18 mouse cellular contexts compared by ENCODE assay signal in the genomic region with DNA sequence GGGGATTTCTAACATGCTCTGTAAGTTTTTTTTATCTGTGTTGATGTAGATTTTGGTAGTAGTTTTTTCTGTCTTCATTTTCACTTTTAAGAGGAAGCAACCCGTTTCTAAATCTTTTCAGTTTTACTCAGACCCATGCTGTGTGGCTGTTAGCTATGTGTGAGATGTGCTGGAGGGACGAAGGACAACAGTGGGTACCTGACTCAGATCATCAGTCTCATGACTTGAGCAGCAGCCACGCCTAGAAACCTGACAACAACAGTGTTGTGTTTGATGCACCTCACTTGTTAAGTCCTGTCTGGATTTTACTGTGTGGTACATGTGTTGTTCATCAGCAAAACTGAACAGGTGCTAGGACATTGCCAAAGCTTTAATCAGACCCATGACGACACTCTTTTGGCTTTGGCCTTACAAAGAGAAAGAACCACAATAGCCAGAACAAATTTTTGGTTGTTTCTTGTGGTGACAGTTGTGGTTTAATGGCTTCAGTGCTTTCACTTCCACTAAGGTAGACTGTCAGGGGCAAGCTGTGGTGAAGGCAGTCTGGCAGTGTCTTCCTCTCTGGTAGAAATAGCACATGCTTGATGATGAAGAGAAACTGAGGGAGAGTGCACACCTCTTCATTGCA. TPM values are rescaled to one million over a fixed set of nuclear protein-coding genes. Genes with fewer than 3 reads are reported as not detected.
A peak's percentile ranks its signal among the peaks of the same experiment; 100 is the strongest.
DNase-seq lines count a peak whose midpoint lies in the region; ATAC-seq and TF ChIP-seq lines count a peak whose summit lies in the region.
"Had no signal": no experiment of that assay in that cellular context is flagged by ENCODE, and none has a peak within 500 bp of the region (broad histone marks: within the 10 kb centered on the region; RNA-seq: fewer than 3 reads in every experiment).

No protein-coding gene starts in this region.

- intact Hi-C loops in gastrocnemius, postnatal 14 days (cut with DNase I; ENCODE audit: low total_unique reads) = no loop called here

- DNase-seq in 3T3-L1 (ENCODE audit: low read depth, low spot score) = peak; percentile 31
- DNase-seq in embryo, embryonic 10.5 days (ENCODE audit: low spot score) = no peak
- DNase-seq in layer of hippocampus, postnatal 36 days = no peak
- no peak for DNase-seq in gastrocnemius, postnatal 14 days
- DNase-seq: adrenal gland, postnatal 36 days; cerebellum, postnatal 10 days; forebrain, postnatal 0 days; gastrocnemius, postnatal 25 days; heart, postnatal 36 days; lung, postnatal 14 days; right cerebral cortex, postnatal 25 days; thymus, postnatal 4 days had no signal

- H3K4me3 ChIP-seq in C2C12 (ENCODE audit: insufficient read depth, poor library complexity, severe bottlenecking) = no peak overlapping the region
- H3K4me3 ChIP-seq: embryonic facial prominence, embryonic 12.5 days; heart, embryonic 12.5 days; midbrain, embryonic 13.5 days had no signal

- no peak overlapping the region for H3ac ChIP-seq in C2C12 (ENCODE audit: control insufficient read depth, insufficient read length, low read depth)

- TF ChIP-seq CTCF in C2C12 (IDR thresholded peaks at IDR 0.05; ENCODE audit: control insufficient read depth, insufficient read depth, insufficient read length) = no peak

- peaks cover 4% of the 10 kb centered on the region for H3K79me3 ChIP-seq in C2C12 (ENCODE audit: low read depth)

- H3K27me3 ChIP-seq in C2C12 (ENCODE audit: control insufficient read depth, insufficient read depth, insufficient read length) = no peaks in the 10 kb centered on the region
- H3K27me3 ChIP-seq: embryonic facial prominence, embryonic 12.5 days; heart, embryonic 12.5 days; midbrain, embryonic 13.5 days had no signal

- H3K79me2 ChIP-seq in C2C12 (ENCODE audit: control insufficient read depth, insufficient read depth) = peaks cover 38% of the 10 kb centered on the region

- H3K36me3 ChIP-seq in C2C12 (ENCODE audit: control insufficient read depth, insufficient read depth) = no peaks in the 10 kb centered on the region
- H3K36me3 ChIP-seq: embryonic facial prominence, embryonic 12.5 days had no signal

- peak; percentile 53 for ATAC-seq in activated CD4-positive, CD25-positive, alpha-beta regulatory T cell, adult 4 months
- ATAC-seq in monocyte, adult 5-6 weeks (replicated peaks; ENCODE audit: insufficient number of reproducible peaks, low FRiP score, low TSS enrichment, poor library complexity, severe bottlenecking) = peak; percentile 54
- ATAC-seq: forebrain, postnatal 0 days had no signal

TF ChIP-seq in C2C12, 6 proteins besides CTCF, POLR2A, EP300 and RAD21:
- no peak for TF ChIP-seq MYOG (IDR thresholded peaks at IDR 0.05; ENCODE audit: control insufficient read depth, extremely low read depth, insufficient read length)
- TF ChIP-seq MAX (IDR thresholded peaks at IDR 0.05) = no peak
- peak; percentile 21 for TF ChIP-seq CEBPB (IDR thresholded peaks at IDR 0.05; ENCODE audit: low read depth)
- peak; percentile 85 for TF ChIP-seq MYOD1 (IDR thresholded peaks at IDR 0.05; ENCODE audit: control insufficient read depth, insufficient read length, low read depth)
- no peak for TF ChIP-seq FOSL1 (IDR thresholded peaks at IDR 0.05; ENCODE audit: insufficient read depth, low read length, poor library complexity, severe bottlenecking)

RNA-seq across cellular contexts. Expression of a gene that starts 22.2 kb away (rescaled TPM):
- 7.4 TPM for polyA plus RNA-seq in C2C12 (2012; fragmentation: generic; extraction: Trizol)
- 10 to 100 TPM; 16.8 to 18.2 TPM for polyA plus RNA-seq in activated CD4-positive, CD25-positive, alpha-beta regulatory T cell, adult 4 months (2017; shearing (Covaris generic))
- 11.9 to 22.4 TPM (median 12.8 TPM) in 3 replicates for total RNA-seq in monocyte, adult 5-6 weeks (2017)
- 10 to 100 TPM; 48.5 to 58.8 TPM for total RNA-seq in layer of hippocampus, postnatal 36 days (2021)
- 10 to 100 TPM; 10.8 to 13.2 TPM for total RNA-seq in gastrocnemius, postnatal 14 days (2021)
